Comparison of ENCODE assay signal across 10 mouse cellular contexts in genomic region chr17:28255651-28256050, GRCm38 (mm10). TPM values are rescaled to one million over a fixed set of nuclear protein-coding genes. Genes with fewer than 3 reads are reported as not detected.
DNase-seq lines count a peak whose midpoint lies in the region; ATAC-seq lines count a peak whose summit lies in the region.
"Had no signal": no experiment of that assay in that cellular context is flagged by ENCODE, and none has a peak within 500 bp of the region (broad histone marks: within the 10 kb centered on the region; RNA-seq: fewer than 3 reads in every experiment).

No protein-coding gene starts in this region.

- ATAC-seq in hindbrain, embryonic 12.5 days (ENCODE audit: low FRiP score): no peak
- no peak for ATAC-seq in hindbrain, embryonic 16.5 days
- no peak for ATAC-seq in limb, embryonic 12.5 days (ENCODE audit: insufficient number of reproducible peaks, insufficient read depth, low FRiP score, low TSS enrichment, low read depth)
- ATAC-seq in neural tube, embryonic 15.5 days (ENCODE audit: low FRiP score): 0 out of 2 replicates have a peak, but pooled peaks have one; percentile 16
- ATAC-seq: activated CD4-positive, CD25-positive, alpha-beta regulatory T cell, adult 4 months had no signal

- peak overlapping the region; percentile 60; the same call in 1 of the 2 replicates for H3K27ac ChIP-seq in hindbrain, embryonic 12.5 days
- H3K27ac ChIP-seq in hindbrain, embryonic 16.5 days (ENCODE audit: low read depth, low read length): no peak overlapping the region; the same call in 1 of the 2 replicates
- H3K27ac ChIP-seq in limb, embryonic 12.5 days: peak overlapping the region; percentile 88
- peak overlapping the region; percentile 71 for H3K27ac ChIP-seq in neural tube, embryonic 15.5 days (replicated peaks)

- H3K4me1 ChIP-seq in hindbrain, embryonic 12.5 days: peaks cover 21% of the 10 kb centered on the region
- H3K4me1 ChIP-seq in hindbrain, embryonic 16.5 days (ENCODE audit: control insufficient read depth, insufficient read depth, low read depth, low read length): peaks cover 10% of the 10 kb centered on the region
- peaks cover 57% of the 10 kb centered on the region for H3K4me1 ChIP-seq in limb, embryonic 12.5 days (replicated peaks)
- H3K4me1 ChIP-seq in neural tube, embryonic 15.5 days: peaks cover 42% of the 10 kb centered on the region

- 46% methylated on average over 5 of the region's 5 CpGs for WGBS in hindbrain, embryonic 12.5 days
- WGBS in hindbrain, embryonic 16.5 days: 36% methylated on average over 5 of the region's 5 CpGs
- 33% methylated on average over 5 of the region's 5 CpGs for WGBS in limb, embryonic 12.5 days
- 40% methylated on average over 5 of the region's 5 CpGs for WGBS in neural tube, embryonic 15.5 days

- H3K4me3 ChIP-seq in hindbrain, embryonic 12.5 days: no peak overlapping the region
- no peak overlapping the region for H3K4me3 ChIP-seq in hindbrain, embryonic 16.5 days (ENCODE audit: low read length)
- H3K4me3 ChIP-seq in limb, embryonic 12.5 days (replicated peaks): no peak overlapping the region
- no peak overlapping the region for H3K4me3 ChIP-seq in neural tube, embryonic 15.5 days (replicated peaks)

- H3K9me3 ChIP-seq in hindbrain, embryonic 12.5 days (replicated peaks): 0 out of 2 replicates have a peak, but pooled peaks cover 4% of the 10 kb centered on the region
- no peaks in the 10 kb centered on the region for H3K9me3 ChIP-seq in hindbrain, embryonic 16.5 days (ENCODE audit: control insufficient read depth, low read length)
- 0 out of 2 replicates have a peak, but pooled peaks cover 3% of the 10 kb centered on the region for H3K9me3 ChIP-seq in limb, embryonic 12.5 days
- H3K9me3 ChIP-seq in neural tube, embryonic 15.5 days (replicated peaks): no peaks in the 10 kb centered on the region

- H3K36me3 ChIP-seq in hindbrain, embryonic 12.5 days: no peaks in the 10 kb centered on the region
- no peaks in the 10 kb centered on the region for H3K36me3 ChIP-seq in hindbrain, embryonic 16.5 days (ENCODE audit: control insufficient read depth, insufficient read depth, low read length)
- H3K36me3 ChIP-seq in limb, embryonic 12.5 days: peaks cover 35% of the 10 kb centered on the region
- H3K36me3 ChIP-seq in neural tube, embryonic 15.5 days: no peaks in the 10 kb centered on the region

- H3K27me3 ChIP-seq in hindbrain, embryonic 12.5 days: no peaks in the 10 kb centered on the region
- H3K27me3 ChIP-seq in hindbrain, embryonic 16.5 days (replicated peaks; ENCODE audit: control insufficient read depth, insufficient read depth, low read length): no peaks in the 10 kb centered on the region
- H3K27me3 ChIP-seq in limb, embryonic 12.5 days: no peaks in the 10 kb centered on the region
- no peaks in the 10 kb centered on the region for H3K27me3 ChIP-seq in neural tube, embryonic 15.5 days (replicated peaks)

- H3K9ac ChIP-seq in hindbrain, embryonic 12.5 days: no peak overlapping the region; the same call in 1 of the 2 replicates
- H3K9ac ChIP-seq in hindbrain, embryonic 16.5 days (ENCODE audit: low read depth, low read length): no peak overlapping the region
- 0 out of 2 replicates have a peak overlapping the region, but pooled peaks have one; percentile 9 for H3K9ac ChIP-seq in limb, embryonic 12.5 days (replicated peaks)
- H3K9ac ChIP-seq in neural tube, embryonic 15.5 days (replicated peaks): no peak overlapping the region

- H3K4me2 ChIP-seq in hindbrain, embryonic 12.5 days (replicated peaks): 0 out of 2 replicates have a peak overlapping the region, but pooled peaks have one; percentile 15
- no peak overlapping the region for H3K4me2 ChIP-seq in hindbrain, embryonic 16.5 days (ENCODE audit: low read length)
- H3K4me2 ChIP-seq in limb, embryonic 12.5 days: no peak overlapping the region
- no peak overlapping the region for H3K4me2 ChIP-seq in neural tube, embryonic 15.5 days

- DNase-seq in thymus, postnatal 14 days: peak; percentile 33
- no peak for DNase-seq in thymus, postnatal 0 days (ENCODE audit: low spot score)
- DNase-seq in right cerebral cortex, postnatal 36 days (ENCODE audit: low spot score in 2 of 2): no peak
- DNase-seq in right cerebral cortex, postnatal 10 days (ENCODE audit: low spot score in 2 of 2): no peak
- DNase-seq: lung, adult 2 months had no signal

RNA-seq across cellular contexts. Expression of gene Ppard, which starts 23.2 kb away (rescaled TPM):
- polyA plus RNA-seq in hindbrain, embryonic 12.5 days (2016; fragmentation: Nextera tagmentation; extraction: Ambion mirVana): 1.7 and 2.4 TPM in 2 replicates
- 1.1 TPM in 2 replicates for polyA plus RNA-seq in hindbrain, embryonic 16.5 days (2015; fragmentation: Nextera tagmentation; extraction: Ambion mirVana)
- 2.3 and 3.0 TPM in 2 replicates for polyA plus RNA-seq in thymus, postnatal 0 days (2015; fragmentation: Nextera tagmentation; extraction: Ambion mirVana)
- polyA plus RNA-seq in limb, embryonic 12.5 days (2016; fragmentation: Nextera tagmentation; extraction: Ambion mirVana): 3.2 and 3.5 TPM in 2 replicates
- 1.3 and 1.7 TPM in 2 replicates for polyA plus RNA-seq in neural tube, embryonic 15.5 days (2015; fragmentation: Nextera tagmentation; extraction: Ambion mirVana)

RNA-seq across cellular contexts. Expression of gene Def6, which starts 48.1 kb away (rescaled TPM):
- 5.7 and 6.1 TPM in 2 replicates for polyA plus RNA-seq in hindbrain, embryonic 12.5 days (2016; fragmentation: Nextera tagmentation; extraction: Ambion mirVana)
- 5.8 and 7.0 TPM in 2 replicates for polyA plus RNA-seq in hindbrain, embryonic 16.5 days (2015; fragmentation: Nextera tagmentation; extraction: Ambion mirVana)
- polyA plus RNA-seq in thymus, postnatal 0 days (2015; fragmentation: Nextera tagmentation; extraction: Ambion mirVana): 201 and 234 TPM in 2 replicates
- 11.1 and 12.8 TPM in 2 replicates for polyA plus RNA-seq in limb, embryonic 12.5 days (2016; fragmentation: Nextera tagmentation; extraction: Ambion mirVana)
- polyA plus RNA-seq in neural tube, embryonic 15.5 days (2015; fragmentation: Nextera tagmentation; extraction: Ambion mirVana): 8.6 and 24.0 TPM in 2 replicates

RNA-seq across cellular contexts. Expression of gene Fance, which starts 57.7 kb away (rescaled TPM):
- polyA plus RNA-seq in hindbrain, embryonic 12.5 days (2016; fragmentation: Nextera tagmentation; extraction: Ambion mirVana): 24.7 and 28.3 TPM in 2 replicates
- polyA plus RNA-seq in hindbrain, embryonic 16.5 days (2015; fragmentation: Nextera tagmentation; extraction: Ambion mirVana): 25.0 and 25.7 TPM in 2 replicates
- 20.7 and 27.6 TPM in 2 replicates for polyA plus RNA-seq in thymus, postnatal 0 days (2015; fragmentation: Nextera tagmentation; extraction: Ambion mirVana)
- polyA plus RNA-seq in limb, embryonic 12.5 days (2016; fragmentation: Nextera tagmentation; extraction: Ambion mirVana): 36.5 and 44.5 TPM in 2 replicates
- 26.3 and 30.3 TPM in 2 replicates for polyA plus RNA-seq in neural tube, embryonic 15.5 days (2015; fragmentation: Nextera tagmentation; extraction: Ambion mirVana)
